Mouse (Mus musculus): ENCODE measurements at regions not wholly inside any gene's neighbourhood (a gene's known extent, or its start where the extent isn't known, plus 50 kb on each side); places are given as distances from the start of the nearest gene placed in this dataset.

DNA sequence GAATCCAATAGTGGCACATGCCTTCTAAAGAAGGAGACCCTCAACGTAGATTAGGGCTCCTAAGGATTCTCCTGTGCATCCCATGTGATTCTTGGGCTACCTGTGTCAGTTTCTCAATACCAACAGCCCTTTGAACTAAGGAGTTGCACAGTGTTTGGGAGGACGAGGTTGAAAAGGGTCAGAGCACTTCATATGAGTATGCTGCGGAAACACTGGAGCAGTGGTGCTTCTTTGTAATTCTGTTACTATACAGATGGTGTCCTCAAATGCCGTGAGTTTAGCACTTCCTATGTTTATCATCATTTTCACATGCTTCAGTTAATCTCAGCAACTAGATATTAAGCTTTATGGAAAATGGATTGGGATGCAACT, 592.3 kb downstream of the Serpinb8 start:
- TF ChIP-seq CTCF (IDR thresholded peaks at IDR 0.05; ENCODE audit: borderline replicate concordance, insufficient read depth, low read depth, low read length) (no peak), POLR2A (IDR thresholded peaks at IDR 0.05; ENCODE audit: borderline replicate concordance, insufficient read depth, low read length) (no peak)

All from cerebellum, adult 2 months (tissue).